Mouse (Mus musculus) lung, embryonic 16.5 days (tissue): Measurements from ENCODE around the gene Efhc1. TPM values are rescaled to one million over a fixed set of nuclear protein-coding genes. Genes with fewer than 3 reads are reported as not detected.

Experiments used
- ATAC-seq: fragments of 200-750 bp; cut with Nextera tagmentation; 2 replicates; pipeline ENCODE4 v1.8.0; 2017; ENCODE audit warnings: low read depth, mild to moderate bottlenecking, moderate library complexity
- H3K27ac ChIP-seq: fragments of 300-500 bp; sonication (generic); 2 replicates; pipeline ENCODE4 v1.5.1; 2014; ENCODE audit warnings: mild to moderate bottlenecking, control low read depth, low read length
- H3K27me3 ChIP-seq: fragments of 300-500 bp; sonication (generic); 2 replicates; pipeline ENCODE4 v1.6.1; 2014; ENCODE audit warnings: low read depth, low read length, mixed read lengths; ENCODE audit not compliant: control insufficient read depth, insufficient read depth
- H3K36me3 ChIP-seq: fragments of 300-500 bp; sonication (generic); 2 replicates; pipeline ENCODE4 v1.6.1; 2014; ENCODE audit warnings: low read length; ENCODE audit not compliant: control insufficient read depth, insufficient read depth
- H3K4me1 ChIP-seq: fragments of 300-500 bp; sonication (generic); replicated peaks from 2 replicates; pipeline ENCODE4 v1.6.1; 2014; ENCODE audit warnings: low read length, mixed read lengths; ENCODE audit not compliant: control insufficient read depth, insufficient read depth
- H3K4me2 ChIP-seq: fragments of 300-500 bp; sonication (generic); 2 replicates; pipeline ENCODE4 v1.6.1; 2014; ENCODE audit warnings: low read depth, low read length, control low read depth
- H3K4me3 ChIP-seq: fragments of 300-500 bp; sonication (generic); 2 replicates; pipeline ENCODE4 v1.5.1; 2014; ENCODE audit warnings: mild to moderate bottlenecking, low read length, control low read depth
- H3K9ac ChIP-seq: fragments of 300-500 bp; sonication (generic); 2 replicates; pipeline ENCODE4 v1.6.1; 2014; ENCODE audit warnings: low read length, control low read depth
- H3K9me3 ChIP-seq: fragments of 300-500 bp; sonication (generic); 2 replicates; pipeline ENCODE4 v1.6.1; 2016; ENCODE audit warnings: low read length; ENCODE audit not compliant: control insufficient read depth
- WGBS: fragments of 180-500 bp; shearing (Covaris S2); extraction: QIAGEN DNeasy Blood & Tissue Kit; methylation state at CpG from one replicate; pipeline ENCODE4 v1.1.7; 2014; 5-methylcytosine and 5-hydroxymethylcytosine counted together
- polyA plus RNA-seq: library from polyadenylated mRNA; unstranded; fragments of >200 nt; fragmentation: Nextera tagmentation; extraction: Ambion mirVana; gene quantifications from 2 replicates; pipeline ENCODE4 v1.2.1, GENCODE M21; 2015

The Efhc1 gene
- polyA plus RNA-seq, 1 experiment from 2014 or later = 8.1 TPM

DNA sequence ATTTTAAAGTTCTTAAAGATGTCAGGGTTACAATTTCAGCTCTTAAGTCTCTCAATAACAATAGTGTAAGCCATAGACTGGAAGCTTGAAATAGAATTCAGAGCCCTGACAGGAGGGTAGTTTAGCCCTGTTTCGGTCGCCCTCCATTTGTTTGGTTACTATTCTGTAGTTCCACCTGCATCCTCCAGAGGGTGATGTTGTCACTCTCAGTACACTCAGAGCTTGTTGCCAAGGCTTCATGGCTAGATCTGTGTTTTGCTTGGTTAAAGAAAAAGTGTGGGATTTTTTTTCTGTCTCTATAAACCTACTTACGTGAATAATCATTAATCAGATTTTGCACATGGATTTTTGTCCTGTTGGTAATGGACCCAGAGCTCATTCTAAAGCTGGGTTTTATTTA is 12.4 kb upstream of the Efhc1 start:
- 22% methylated on average over 3 of the region's 3 CpGs for WGBS
- ATAC-seq = peak; percentile 48; the same call in 1 of the 2 replicates

DNA sequence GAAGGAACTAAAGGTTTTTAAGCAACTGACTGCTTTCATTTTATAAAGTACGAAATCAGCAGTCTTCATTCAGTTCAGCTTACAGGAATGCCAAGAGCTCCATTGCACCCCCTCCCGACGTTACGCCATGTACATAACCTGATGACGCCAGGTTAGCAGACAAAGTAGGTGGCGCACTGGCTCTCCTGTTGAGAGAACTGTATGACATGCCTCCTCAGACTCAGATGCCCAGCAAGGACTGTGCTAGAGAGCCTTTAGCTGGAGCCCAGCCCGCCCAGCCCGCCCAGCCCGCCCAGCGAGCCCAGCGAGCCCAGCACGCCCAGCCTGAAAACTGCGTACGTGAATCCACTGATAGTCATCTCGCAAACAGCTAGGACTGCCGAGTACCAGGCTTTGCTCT is 11.3 kb upstream of the Efhc1 start:
- Histone ChIP-seq H3K4me3 (no peak overlapping the region; the same call in 1 of the 2 replicates), H3K27ac (peak overlapping the region; percentile 51; the same call in 1 of the 2 replicates), H3K4me1 (no peaks in the 10 kb centered on the region), H3K9ac (0 out of 2 replicates have a peak overlapping the region, but pooled peaks have one; percentile 39), H3K36me3 (0 out of 2 replicates have a peak, but pooled peaks cover 2% of the 10 kb centered on the region), H3K27me3 (no peaks in the 10 kb centered on the region), H3K4me2 (peak overlapping the region; percentile 35; the same call in 1 of the 2 replicates), H3K9me3 (no peaks in the 10 kb centered on the region; the same call in 1 of the 2 replicates)
- ATAC-seq = peak; percentile 96
- 39% methylated on average over 16 of the region's 16 CpGs for WGBS

More for the DNA sequence above, 12.4 kb upstream of the Efhc1 start:
- no peak overlapping the region for H3K9ac ChIP-seq
- H3K4me1 ChIP-seq = no peaks in the 10 kb centered on the region
- H3K36me3 ChIP-seq = peaks cover 2% of the 10 kb centered on the region; the same call in 1 of the 2 replicates
- no peaks in the 10 kb centered on the region; the same call in 1 of the 2 replicates for H3K9me3 ChIP-seq
- no peaks in the 10 kb centered on the region for H3K27me3 ChIP-seq
- H3K4me2 ChIP-seq = no peak overlapping the region
- no peak overlapping the region for H3K4me3 ChIP-seq
- no peak overlapping the region for H3K27ac ChIP-seq

DNA sequence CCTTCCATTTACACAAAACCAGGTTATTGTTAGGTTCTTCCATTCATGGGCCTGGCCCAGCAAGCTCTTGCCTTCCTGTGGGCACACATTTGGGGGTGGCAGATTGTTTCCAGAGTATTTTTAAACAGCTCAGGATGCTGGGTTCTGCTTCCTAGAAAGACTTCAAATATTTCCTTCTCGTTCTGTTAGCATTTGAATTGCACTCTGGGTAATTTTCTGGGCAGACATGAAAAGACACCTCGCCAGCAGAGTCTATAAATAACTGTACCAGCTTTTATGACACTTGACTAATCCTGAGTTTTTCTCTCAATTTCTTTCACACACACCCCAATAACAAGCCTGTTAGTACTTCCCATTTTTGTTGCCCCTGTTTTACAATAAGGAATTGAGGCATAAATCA is 10.1 kb upstream of the Efhc1 start:
- no peaks in the 10 kb centered on the region for H3K4me1 ChIP-seq
- no peaks in the 10 kb centered on the region; the same call in 1 of the 2 replicates for H3K9me3 ChIP-seq
- no peak overlapping the region for H3K9ac ChIP-seq
- no peak overlapping the region for H3K27ac ChIP-seq
- no peak overlapping the region for H3K4me3 ChIP-seq
- ATAC-seq = no peak
- no peaks in the 10 kb centered on the region for H3K36me3 ChIP-seq
- WGBS = 42% methylated on average over 2 of the region's 2 CpGs
- no peaks in the 10 kb centered on the region for H3K27me3 ChIP-seq
- H3K4me2 ChIP-seq = no peak overlapping the region

DNA sequence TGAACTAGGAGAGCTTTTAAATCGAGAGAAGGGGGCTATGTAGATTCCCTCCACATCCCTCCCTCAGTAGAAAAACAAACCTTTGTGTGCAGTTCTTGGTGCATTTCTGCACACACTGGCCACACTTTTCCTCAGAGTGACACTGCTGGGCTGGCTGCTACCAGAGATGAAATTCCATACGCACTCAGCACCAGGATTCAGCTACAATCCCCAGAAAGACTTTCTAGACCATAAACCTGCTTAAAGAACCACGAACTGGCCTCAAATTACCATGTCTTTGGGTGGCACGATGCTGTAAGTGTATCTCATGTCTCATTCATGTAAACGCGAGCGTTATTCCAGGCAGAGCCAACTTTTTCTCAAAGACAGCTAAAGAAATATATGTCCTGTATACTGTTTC is 9.6 kb upstream of the Efhc1 start:
- H3K27me3 ChIP-seq = no peaks in the 10 kb centered on the region
- ATAC-seq = no peak
- H3K9me3 ChIP-seq = no peaks in the 10 kb centered on the region; the same call in 1 of the 2 replicates
- no peak overlapping the region for H3K9ac ChIP-seq
- H3K4me1 ChIP-seq = no peaks in the 10 kb centered on the region
- 79% methylated on average over 7 of the region's 7 CpGs for WGBS
- H3K27ac ChIP-seq = no peak overlapping the region
- H3K4me3 ChIP-seq = no peak overlapping the region
- no peaks in the 10 kb centered on the region for H3K36me3 ChIP-seq
- H3K4me2 ChIP-seq = no peak overlapping the region

DNA sequence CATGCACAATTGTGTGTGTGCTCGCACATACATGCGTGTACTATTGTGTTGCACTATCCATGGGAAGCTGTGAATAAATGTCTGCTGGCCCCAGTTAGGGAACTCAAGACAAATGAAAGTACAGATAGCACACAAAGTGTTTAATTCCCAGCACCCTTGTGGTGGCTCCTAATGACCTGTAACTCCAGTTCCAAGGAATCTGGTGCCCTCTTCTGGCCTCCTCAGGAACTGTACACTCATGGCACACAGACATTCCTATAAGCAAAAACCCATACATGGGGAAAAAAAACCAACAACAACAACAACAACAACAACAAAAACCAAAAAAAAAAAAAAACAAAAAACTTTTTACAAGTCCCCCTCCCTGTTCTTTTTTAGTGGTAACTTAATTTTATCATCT is 8.4 kb upstream of the Efhc1 start:
- no peaks in the 10 kb centered on the region for H3K27me3 ChIP-seq
- ATAC-seq = no peak
- H3K36me3 ChIP-seq = no peaks in the 10 kb centered on the region
- no peaks in the 10 kb centered on the region for H3K4me1 ChIP-seq
- no peak overlapping the region for H3K4me3 ChIP-seq
- 96% methylated on average over 2 of the region's 2 CpGs for WGBS
- H3K9ac ChIP-seq = no peak overlapping the region
- no peak overlapping the region for H3K27ac ChIP-seq
- no peak overlapping the region for H3K4me2 ChIP-seq
- H3K9me3 ChIP-seq = no peaks in the 10 kb centered on the region; the same call in 1 of the 2 replicates

DNA sequence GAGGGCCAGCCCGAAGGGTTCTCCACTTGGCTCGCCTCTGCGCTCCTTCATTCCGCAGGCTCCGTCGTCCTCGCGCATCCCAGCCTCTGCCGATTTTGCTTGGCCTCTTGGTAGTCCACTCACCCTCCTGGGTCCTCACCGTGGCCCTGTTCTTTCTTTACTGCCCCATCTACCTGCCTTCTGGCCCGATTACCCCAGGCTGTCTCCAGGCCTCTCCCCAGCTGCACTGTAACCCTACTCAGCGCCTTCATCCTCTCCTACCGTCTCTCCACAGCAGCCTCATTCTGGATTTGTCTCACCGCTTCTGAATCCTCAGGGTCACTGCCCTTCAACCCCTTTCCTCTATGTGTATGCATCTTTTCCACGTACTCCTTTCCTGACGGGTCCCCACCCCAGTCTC is 373 bp downstream of the Efhc1 start:
- 5% methylated on average over 16 of the region's 16 CpGs for WGBS
- Histone ChIP-seq H3K4me3 (peak overlapping the region; percentile 62), H3K9me3 (no peaks in the 10 kb centered on the region), H3K36me3 (no peaks in the 10 kb centered on the region), H3K27me3 (no peaks in the 10 kb centered on the region), H3K4me2 (peak overlapping the region; percentile 69), H3K9ac (peak overlapping the region; percentile 62), H3K4me1 (0 out of 2 replicates have a peak, but pooled peaks cover 3% of the 10 kb centered on the region), H3K27ac (0 out of 2 replicates have a peak overlapping the region, but pooled peaks have one; percentile 12)
- ATAC-seq = no peak; the same call in 1 of the 2 replicates

DNA sequence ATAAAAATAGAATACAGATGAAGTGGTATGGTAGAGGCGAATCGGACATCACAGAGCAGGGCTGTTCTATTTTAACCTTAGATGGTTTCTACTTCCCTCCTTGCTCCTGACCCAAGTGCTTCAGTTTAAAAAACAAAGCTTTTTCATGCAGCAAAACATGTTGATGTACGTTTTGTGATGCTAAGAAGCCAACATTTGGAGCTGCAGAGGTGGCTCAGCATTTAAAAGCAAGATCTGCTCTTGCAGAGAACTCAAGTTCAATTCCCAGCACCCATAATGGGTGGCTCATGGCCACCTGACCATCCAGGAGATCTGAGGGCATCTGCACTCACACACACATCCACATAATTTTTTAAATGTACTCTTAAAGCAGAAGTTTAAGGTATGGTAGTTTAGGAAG is 3.5 kb downstream of the Efhc1 start:
- Histone ChIP-seq H3K4me2 (no peak overlapping the region), H3K36me3 (no peaks in the 10 kb centered on the region), H3K27me3 (no peaks in the 10 kb centered on the region), H3K9ac (no peak overlapping the region), H3K4me1 (0 out of 2 replicates have a peak, but pooled peaks cover 3% of the 10 kb centered on the region), H3K27ac (no peak overlapping the region), H3K4me3 (no peak overlapping the region), H3K9me3 (no peaks in the 10 kb centered on the region)
- 90% methylated on average over 3 of the region's 3 CpGs for WGBS
- ATAC-seq = no peak

DNA sequence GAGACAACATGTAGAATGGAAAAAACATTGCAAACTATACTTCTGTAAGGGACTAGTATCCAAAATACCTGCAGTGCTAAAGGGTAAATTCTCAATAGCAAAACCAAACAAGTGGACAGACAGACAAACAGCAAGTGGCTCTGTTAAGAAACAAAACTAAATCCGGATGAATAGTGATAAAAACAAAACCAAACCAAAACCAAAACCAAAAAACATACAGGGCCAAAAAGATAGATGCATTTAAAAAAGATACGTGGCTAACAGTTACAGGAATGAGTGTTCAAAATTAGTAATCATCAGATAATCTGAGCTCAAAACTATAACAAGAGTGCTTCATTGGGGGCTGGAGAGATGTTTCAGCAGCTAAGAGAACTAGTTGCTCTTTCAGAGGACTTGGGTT is 18.2 kb downstream of the Efhc1 start:
- 75% methylated on average over 2 of the region's 2 CpGs for WGBS
- Histone ChIP-seq H3K4me2 (no peak overlapping the region), H3K27ac (no peak overlapping the region), H3K9me3 (no peaks in the 10 kb centered on the region), H3K27me3 (no peaks in the 10 kb centered on the region), H3K4me1 (no peaks in the 10 kb centered on the region), H3K36me3 (no peaks in the 10 kb centered on the region), H3K9ac (no peak overlapping the region), H3K4me3 (no peak overlapping the region)
- no peak for ATAC-seq

DNA sequence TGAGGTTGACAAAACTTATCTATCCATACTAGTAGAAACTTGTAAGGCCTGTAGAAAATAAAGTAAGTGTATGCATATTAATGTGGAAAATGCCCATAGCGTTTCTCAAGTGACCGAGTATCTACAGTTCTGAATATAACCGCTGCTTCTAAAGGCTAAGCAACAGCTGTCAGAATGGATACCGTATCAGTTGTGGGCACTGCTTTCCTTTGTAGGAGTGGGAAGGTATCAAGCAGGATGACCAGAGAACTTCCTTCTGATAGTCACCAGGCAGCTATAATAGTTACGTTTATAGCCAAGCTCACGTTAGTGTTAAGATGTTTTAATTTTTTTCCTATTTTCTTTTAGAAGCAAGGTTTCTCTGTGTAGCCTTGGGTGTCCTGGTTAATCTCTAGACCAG is 22.0 kb downstream of the Efhc1 start:
- no peak for ATAC-seq
- 88% methylated on average over 6 of the region's 6 CpGs for WGBS

More for the DNA sequence above, 22.0 kb downstream of the Efhc1 start:
- Histone ChIP-seq H3K9ac (no peak overlapping the region), H3K27me3 (no peaks in the 10 kb centered on the region), H3K4me1 (no peaks in the 10 kb centered on the region), H3K27ac (no peak overlapping the region), H3K9me3 (no peaks in the 10 kb centered on the region), H3K4me3 (no peak overlapping the region), H3K36me3 (no peaks in the 10 kb centered on the region), H3K4me2 (no peak overlapping the region)
